Mouse (Mus musculus): ENCODE measurements around the gene Pdha2.

GRCm38 (mm10) chr3:141214197-141214596, 2.0 kb upstream of the Pdha2 start:
- TF ChIP-seq GATA1 (IDR thresholded peaks at IDR 0.05; ENCODE audit: low read length) (no peak), TAL1 (IDR thresholded peaks at IDR 0.05; ENCODE audit: low read length) (no peak)

Data from erythroblast, embryonic 14.5 days (primary cell).